Mouse (Mus musculus): ENCODE results near the gene Galm.

Galm gene

GRCm38 (mm10) chr17:80128476-80128990, 1.3 kb downstream of the Galm start:
- no peak for DNase-seq (ENCODE audit: low read depth)

GRCm38 (mm10) chr17:80129387-80129786, 2.1 kb downstream of the Galm start:
- no peak for DNase-seq (ENCODE audit: low read depth)

- peak; percentile 75 for DNase-seq (ENCODE audit: low read depth)
Measured at GRCm38 (mm10) chr17:80130718-80131430, 3.6 kb downstream of the Galm start.

- DNase-seq (ENCODE audit: low read depth) = no peak
Measured at GRCm38 (mm10) chr17:80131431-80131766, 4.1 kb downstream of the Galm start.

- DNase-seq (ENCODE audit: low read depth) = no peak
Measured at GRCm38 (mm10) chr17:80131838-80132237, 4.6 kb downstream of the Galm start.

- DNase-seq (ENCODE audit: low read depth) = peak; percentile 42
Measured at GRCm38 (mm10) chr17:80132502-80132901, 5.2 kb downstream of the Galm start.

GRCm38 (mm10) chr17:80138434-80139162, 11.3 kb downstream of the Galm start:
- peak; percentile 56 for DNase-seq (ENCODE audit: low read depth)

GRCm38 (mm10) chr17:80139753-80140444, 12.6 kb downstream of the Galm start:
- peak; percentile 80 for DNase-seq (ENCODE audit: low read depth)

- no peak for DNase-seq (ENCODE audit: low read depth)
Measured at GRCm38 (mm10) chr17:80143478-80144232, 16.4 kb downstream of the Galm start.

GRCm38 (mm10) chr17:80145210-80145609, 17.9 kb downstream of the Galm start:
- peak; percentile 34 for DNase-seq (ENCODE audit: low read depth)

- peak; percentile 54 for DNase-seq (ENCODE audit: low read depth)
Measured at GRCm38 (mm10) chr17:80145771-80146170, 18.5 kb downstream of the Galm start.

GRCm38 (mm10) chr17:80148053-80148994, 21.1 kb downstream of the Galm start:
- DNase-seq (ENCODE audit: low read depth) = no peak

GRCm38 (mm10) chr17:80148995-80149388, 21.7 kb downstream of the Galm start:
- no peak for DNase-seq (ENCODE audit: low read depth)

- no peak for DNase-seq (ENCODE audit: low read depth)
Measured at GRCm38 (mm10) chr17:80151353-80151752, 24.1 kb downstream of the Galm start.

GRCm38 (mm10) chr17:80152767-80153630, 25.7 kb downstream of the Galm start:
- no peak for DNase-seq (ENCODE audit: low read depth)

- no peak for DNase-seq (ENCODE audit: low read depth)
Measured at GRCm38 (mm10) chr17:80153631-80154030, 26.4 kb downstream of the Galm start.

GRCm38 (mm10) chr17:80156905-80157304, 29.6 kb downstream of the Galm start:
- no peak for DNase-seq (ENCODE audit: low read depth)

- DNase-seq (ENCODE audit: low read depth) = no peak
Measured at GRCm38 (mm10) chr17:80157489-80157888, 30.2 kb downstream of the Galm start.

GRCm38 (mm10) chr17:80160454-80160853, 33.2 kb downstream of the Galm start:
- DNase-seq (ENCODE audit: low read depth) = no peak

GRCm38 (mm10) chr17:80163991-80164390, 36.7 kb downstream of the Galm start:
- DNase-seq (ENCODE audit: low read depth) = no peak
